Mouse (Mus musculus) kidney, adult 2 months (tissue): ENCODE data around the gene Myh8.

Experiments used
- CTCF ChIP-seq: fragments of 200-500 bp; conservative IDR thresholded peaks from 2 replicates; pipeline ENCODE4 v1.5.1; 2011; ENCODE audit warnings: low read depth, mild to moderate bottlenecking, control low read depth, low read length, moderate library complexity, mixed read lengths; ENCODE audit not compliant: insufficient read depth, insufficient read length
- POLR2A ChIP-seq: fragments of 200-500 bp; IDR thresholded peaks from one replicate; pipeline ENCODE4 v1.6.1; 2011; ENCODE audit warnings: low read depth, low read length, control low read depth

- TF ChIP-seq POLR2A (no peak), CTCF (no peak)
These were observed at the start of gene Myh8 for GRCm38 (mm10) chr11:67276601-67277174.
